Mouse (Mus musculus): ENCODE measurements around the gene Cracr2b. TPM values are rescaled to one million over a fixed set of nuclear protein-coding genes. Genes with fewer than 3 reads are reported as not detected.

The Cracr2b gene
- polyA plus RNA-seq, 1 experiment from 2014 or later = 12.7 TPM

DNA sequence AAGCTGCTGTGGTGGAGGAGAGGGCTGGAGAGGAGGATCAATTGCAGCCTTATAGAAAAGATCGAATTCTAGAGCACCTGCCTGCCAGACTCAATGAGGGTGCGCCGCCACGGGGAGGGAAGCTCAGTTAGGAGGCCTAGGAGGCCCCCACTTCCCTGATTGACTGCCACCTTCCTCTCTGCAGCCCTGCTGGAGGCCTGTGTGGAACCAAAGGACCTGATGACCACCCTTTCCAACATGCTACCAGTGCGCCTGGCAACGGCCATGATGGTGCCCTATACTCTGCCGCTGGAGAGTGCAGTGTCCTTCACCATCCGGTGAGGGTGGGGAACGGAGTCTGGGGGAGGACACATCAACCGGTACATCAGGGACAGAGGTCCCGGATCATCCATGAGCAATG, 2.2 kb upstream of the Cracr2b start:
- H3K27me3 ChIP-seq = peaks cover 67% of the 10 kb centered on the region
- no peaks in the 10 kb centered on the region for H3K9me3 ChIP-seq
- no peak overlapping the region for H3K27ac ChIP-seq
- no peak overlapping the region for H3K9ac ChIP-seq
- no peak for ATAC-seq (ENCODE audit: insufficient number of reproducible peaks, insufficient read depth, low FRiP score, low TSS enrichment, low read depth)
- H3K36me3 ChIP-seq = peaks cover 3% of the 10 kb centered on the region; the same call in 1 of the 2 replicates
- 91% methylated on average over 11 of the region's 11 CpGs for WGBS
- no peak overlapping the region for H3K4me3 ChIP-seq
- H3K4me1 ChIP-seq = peaks cover 30% of the 10 kb centered on the region
- no peak overlapping the region for H3K4me2 ChIP-seq

DNA sequence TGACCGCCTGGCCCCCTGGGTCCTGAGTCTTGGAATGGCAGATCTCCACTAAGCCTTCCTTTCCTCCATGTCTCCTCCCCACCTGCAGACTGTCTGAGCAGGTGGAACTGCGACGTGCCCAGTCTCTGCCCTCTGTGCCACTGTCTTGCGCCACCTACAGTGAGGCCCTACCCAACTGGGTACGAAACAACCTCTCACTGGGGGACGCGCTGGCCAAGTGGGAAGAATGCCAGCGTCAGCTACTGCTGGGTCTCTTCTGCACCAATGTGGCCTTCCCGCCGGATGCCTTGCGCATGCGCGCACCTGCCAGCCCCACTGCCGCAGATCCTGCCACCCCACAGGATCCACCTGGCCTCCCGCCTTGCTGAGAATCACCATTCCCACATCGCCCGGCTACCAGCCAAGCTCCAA, 1.6 kb upstream of the Cracr2b start:
- H3K27ac ChIP-seq = no peak overlapping the region
- H3K4me1 ChIP-seq = peaks cover 34% of the 10 kb centered on the region
- no peaks in the 10 kb centered on the region for H3K9me3 ChIP-seq
- no peak overlapping the region for H3K9ac ChIP-seq
- ATAC-seq (ENCODE audit: insufficient number of reproducible peaks, insufficient read depth, low FRiP score, low TSS enrichment, low read depth) = no peak
- no peak overlapping the region for H3K4me3 ChIP-seq
- 84% methylated on average over 17 of the region's 17 CpGs for WGBS
- no peak overlapping the region for H3K4me2 ChIP-seq
- H3K27me3 ChIP-seq = peaks cover 73% of the 10 kb centered on the region
- peaks cover 3% of the 10 kb centered on the region; the same call in 1 of the 2 replicates for H3K36me3 ChIP-seq

DNA sequence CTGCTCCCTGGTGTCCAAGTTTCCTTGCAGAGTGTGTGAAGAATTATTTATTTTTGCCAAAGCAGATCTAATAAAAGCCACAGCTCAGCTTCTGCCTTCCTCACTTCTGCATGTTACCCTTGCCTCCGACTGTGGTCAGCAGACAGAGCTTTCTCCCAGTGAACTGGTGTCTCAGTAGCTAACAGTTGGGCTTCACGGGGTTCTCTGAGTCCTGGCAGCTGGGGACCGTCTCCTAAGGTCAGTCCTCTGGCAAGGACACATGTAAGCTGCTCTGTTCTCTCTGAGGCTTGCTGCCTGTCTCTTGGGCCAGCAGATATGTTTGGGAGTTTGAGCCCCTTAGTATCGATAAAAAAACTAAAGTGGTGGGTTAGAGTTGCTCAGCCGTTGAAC, 898 bp upstream of the Cracr2b start:
- 69% methylated on average over 5 of the region's 5 CpGs for WGBS

DNA sequence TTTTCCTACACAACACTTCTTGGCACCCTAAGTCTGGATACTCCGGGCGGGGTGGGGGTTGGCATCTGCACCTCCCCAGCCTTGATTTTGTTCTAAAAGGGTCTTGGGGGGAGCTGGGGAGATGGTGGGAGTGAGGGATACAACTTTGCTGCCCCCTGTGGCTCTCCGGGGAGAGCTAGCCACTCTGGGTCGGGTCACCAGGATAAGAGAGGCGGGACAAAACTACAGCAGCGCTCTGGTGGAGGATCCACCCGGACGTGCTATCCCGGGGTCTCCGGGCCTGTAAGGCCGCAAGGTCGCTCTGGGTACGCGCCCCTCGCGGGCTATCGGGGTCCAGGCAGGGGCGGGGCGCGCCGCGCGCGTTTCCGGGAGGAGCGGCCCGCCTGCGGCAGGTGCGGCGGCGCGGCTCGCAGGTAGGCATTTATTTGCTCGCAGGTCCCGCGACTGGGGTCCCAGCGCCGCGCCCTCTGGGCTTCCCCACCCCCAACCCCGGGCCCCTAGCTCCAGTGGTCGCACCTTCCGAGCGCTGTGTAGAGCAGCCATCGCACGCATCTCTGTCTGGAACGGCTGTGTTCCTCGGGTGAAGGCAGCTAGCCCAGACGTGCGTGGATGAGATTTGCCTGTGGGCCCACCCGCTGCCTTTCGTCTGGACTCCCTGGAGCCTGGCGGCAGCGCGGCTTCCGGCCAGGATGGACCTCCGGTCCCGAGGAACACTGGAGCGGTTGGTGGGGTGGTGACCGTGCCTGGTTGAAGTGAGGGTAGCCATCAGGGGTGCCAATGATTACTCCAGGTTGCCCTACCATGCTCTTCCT, 833 bp downstream of the Cracr2b start:
- ATAC-seq (ENCODE audit: insufficient number of reproducible peaks, insufficient read depth, low FRiP score, low TSS enrichment, low read depth) = no peak

More for the DNA sequence above, 898 bp upstream of the Cracr2b start:
- no peak overlapping the region for H3K4me3 ChIP-seq
- H3K36me3 ChIP-seq = peaks cover 3% of the 10 kb centered on the region; the same call in 1 of the 2 replicates
- H3K9ac ChIP-seq = no peak overlapping the region
- no peak for ATAC-seq (ENCODE audit: insufficient number of reproducible peaks, insufficient read depth, low FRiP score, low TSS enrichment, low read depth)
- peaks cover 35% of the 10 kb centered on the region for H3K4me1 ChIP-seq
- no peak overlapping the region for H3K4me2 ChIP-seq
- no peaks in the 10 kb centered on the region for H3K9me3 ChIP-seq
- H3K27ac ChIP-seq = no peak overlapping the region
- peaks cover 80% of the 10 kb centered on the region for H3K27me3 ChIP-seq

DNA sequence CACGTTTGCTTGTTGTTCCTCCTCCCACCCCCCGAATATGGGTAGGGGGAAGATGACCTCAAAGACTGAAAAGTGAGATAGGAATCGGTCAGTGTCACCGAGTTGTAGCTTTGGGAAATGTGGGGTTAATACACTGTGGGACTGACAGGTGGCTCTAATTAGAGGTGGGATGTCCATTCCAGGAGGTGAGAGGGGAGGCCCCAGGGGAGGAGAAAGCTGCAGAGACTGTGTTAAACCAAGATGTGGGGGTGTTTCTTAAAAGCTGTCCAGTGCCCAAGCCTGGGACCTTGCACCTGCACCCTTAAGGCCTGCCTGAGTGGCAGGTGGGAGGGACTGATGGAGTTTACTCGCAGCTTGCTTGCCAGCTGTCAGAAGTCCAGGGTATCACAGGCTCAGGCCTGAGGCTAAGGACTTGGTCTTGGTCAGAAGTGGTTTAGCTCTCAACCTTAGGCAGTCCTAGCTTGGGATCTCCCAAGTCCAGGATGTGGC, 1.5 kb downstream of the Cracr2b start:
- Histone ChIP-seq H3K27me3 (peaks cover 83% of the 10 kb centered on the region), H3K4me1 (peaks cover 46% of the 10 kb centered on the region), H3K4me2 (peak overlapping the region; percentile 67), H3K27ac (no peak overlapping the region), H3K9me3 (no peaks in the 10 kb centered on the region), H3K4me3 (no peak overlapping the region), H3K9ac (no peak overlapping the region), H3K36me3 (peaks cover 3% of the 10 kb centered on the region; the same call in 1 of the 2 replicates)
- WGBS = 5% methylated on average over 5 of the region's 5 CpGs
- ATAC-seq (ENCODE audit: insufficient number of reproducible peaks, insufficient read depth, low FRiP score, low TSS enrichment, low read depth) = no peak

More for the DNA sequence above, 833 bp downstream of the Cracr2b start:
- Histone ChIP-seq H3K27ac (no peak overlapping the region), H3K9me3 (no peaks in the 10 kb centered on the region), H3K4me2 (peak overlapping the region; percentile 67), H3K27me3 (peaks cover 89% of the 10 kb centered on the region), H3K36me3 (peaks cover 3% of the 10 kb centered on the region; the same call in 1 of the 2 replicates), H3K9ac (peak overlapping the region; percentile 68), H3K4me1 (peaks cover 41% of the 10 kb centered on the region), H3K4me3 (peak overlapping the region; percentile 41)
- WGBS = 2% methylated on average over 58 of the region's 59 CpGs

GRCm38 (mm10) chr7:141463824-141464602, 3.1 kb downstream of the Cracr2b start:
- H3K4me1 ChIP-seq = peaks cover 57% of the 10 kb centered on the region

GRCm38 (mm10) chr7:141464603-141465201, 3.8 kb downstream of the Cracr2b start:
- Histone ChIP-seq H3K4me3 (peak overlapping the region; percentile 31), H3K4me2 (peak overlapping the region; percentile 59), H3K27me3 (peaks cover 70% of the 10 kb centered on the region), H3K36me3 (peaks cover 7% of the 10 kb centered on the region), H3K4me1 (peaks cover 64% of the 10 kb centered on the region), H3K9me3 (no peaks in the 10 kb centered on the region), H3K9ac (peak overlapping the region; percentile 61), H3K27ac (no peak overlapping the region)
- 3% methylated on average over 38 of the region's 38 CpGs for WGBS
- ATAC-seq (ENCODE audit: insufficient number of reproducible peaks, insufficient read depth, low FRiP score, low TSS enrichment, low read depth) = no peak

More at GRCm38 (mm10) chr7:141463824-141464602, 3.1 kb downstream of the Cracr2b start:
- Histone ChIP-seq H3K9me3 (no peaks in the 10 kb centered on the region), H3K27ac (no peak overlapping the region), H3K9ac (0 out of 2 replicates have a peak overlapping the region, but pooled peaks have one; percentile 40), H3K36me3 (peaks cover 3% of the 10 kb centered on the region), H3K4me2 (peak overlapping the region; percentile 59), H3K4me3 (peak overlapping the region; percentile 31), H3K27me3 (peaks cover 77% of the 10 kb centered on the region)
- 22% methylated on average over 12 of the region's 12 CpGs for WGBS
- ATAC-seq (ENCODE audit: insufficient number of reproducible peaks, insufficient read depth, low FRiP score, low TSS enrichment, low read depth) = no peak

DNA sequence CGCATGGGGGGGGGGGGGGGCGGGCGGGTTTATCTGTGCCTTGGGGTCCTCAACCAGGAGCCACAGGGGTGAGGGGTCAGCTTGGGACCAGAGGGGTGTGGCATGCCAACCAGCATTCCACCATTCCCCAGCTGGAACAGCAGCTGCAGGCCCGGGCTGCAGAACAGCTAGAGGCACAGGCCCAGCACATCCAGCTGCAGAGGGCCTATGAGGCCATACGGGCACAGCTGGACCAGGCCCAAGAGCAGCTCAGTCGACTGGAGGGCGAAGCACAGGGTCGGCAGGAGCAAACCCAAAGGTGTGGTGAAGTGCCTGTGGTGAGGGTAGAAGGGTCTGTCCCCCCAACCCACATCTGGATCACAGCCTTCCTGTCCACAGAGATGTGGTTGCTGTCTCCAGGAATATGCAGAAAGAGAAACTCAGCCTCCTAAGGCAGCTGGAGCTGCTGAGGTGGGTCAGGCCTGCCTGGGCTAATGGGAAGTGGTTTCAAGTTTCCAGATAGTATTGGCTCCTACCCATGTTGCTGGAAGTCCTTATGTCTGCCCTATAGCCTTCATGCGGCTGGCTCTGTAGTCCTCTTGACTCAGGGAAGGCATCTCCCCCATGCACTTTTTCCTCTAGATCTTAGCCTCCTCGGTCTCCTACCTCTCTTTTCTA, 4.6 kb downstream of the Cracr2b start:
- Histone ChIP-seq H3K4me1 (peaks cover 72% of the 10 kb centered on the region), H3K27me3 (peaks cover 62% of the 10 kb centered on the region), H3K4me2 (peak overlapping the region; percentile 59), H3K9ac (peak overlapping the region; percentile 61; the same call in 1 of the 2 replicates), H3K4me3 (no peak overlapping the region), H3K36me3 (peaks cover 15% of the 10 kb centered on the region), H3K27ac (no peak overlapping the region), H3K9me3 (no peaks in the 10 kb centered on the region)
- 23% methylated on average over 10 of the region's 10 CpGs for WGBS
- no peak for ATAC-seq (ENCODE audit: insufficient number of reproducible peaks, insufficient read depth, low FRiP score, low TSS enrichment, low read depth)

GRCm38 (mm10) chr7:141466045-141466394, 5.1 kb downstream of the Cracr2b start:
- Histone ChIP-seq H3K4me1 (peaks cover 68% of the 10 kb centered on the region), H3K9ac (no peak overlapping the region), H3K4me2 (0 out of 2 replicates have a peak overlapping the region, but pooled peaks have one; percentile 59)

GRCm38 (mm10) chr7:141466607-141467148, 5.8 kb downstream of the Cracr2b start:
- Histone ChIP-seq H3K9ac (peak overlapping the region; percentile 85), H3K4me1 (peaks cover 64% of the 10 kb centered on the region), H3K36me3 (peaks cover 25% of the 10 kb centered on the region), H3K9me3 (no peaks in the 10 kb centered on the region), H3K4me3 (peak overlapping the region; percentile 70), H3K27me3 (peaks cover 51% of the 10 kb centered on the region), H3K4me2 (peak overlapping the region; percentile 75), H3K27ac (peak overlapping the region; percentile 84; the same call in 1 of the 2 replicates)
- no peak for ATAC-seq (ENCODE audit: insufficient number of reproducible peaks, insufficient read depth, low FRiP score, low TSS enrichment, low read depth)
- WGBS = 56% methylated on average over 10 of the region's 10 CpGs

More at GRCm38 (mm10) chr7:141466045-141466394, 5.1 kb downstream of the Cracr2b start:
- Histone ChIP-seq H3K36me3 (peaks cover 20% of the 10 kb centered on the region), H3K4me3 (no peak overlapping the region), H3K27me3 (peaks cover 57% of the 10 kb centered on the region), H3K27ac (no peak overlapping the region), H3K9me3 (no peaks in the 10 kb centered on the region)
- no peak for ATAC-seq (ENCODE audit: insufficient number of reproducible peaks, insufficient read depth, low FRiP score, low TSS enrichment, low read depth)
- WGBS = 79% methylated on average over 7 of the region's 7 CpGs

All from embryonic facial prominence, embryonic 13.5 days (tissue).